Mouse (Mus musculus) liver, embryonic 14.5 days (tissue): ENCODE data around the gene Tfeb. TPM values are rescaled to one million over a fixed set of nuclear protein-coding genes. Genes with fewer than 3 reads are reported as not detected.

ENCODE experiments used
- ATAC-seq: fragments of 200-750 bp; cut with Nextera tagmentation; 2 replicates; pipeline ENCODE4 v1.8.0; 2017; ENCODE audit warnings: moderate number of reproducible peaks, mild to moderate bottlenecking, moderate library complexity; ENCODE audit not compliant: insufficient read depth
- DNase-seq, 3 experiments: peaks; one replicate each; pipeline ENCODE4 v3.0.0-alpha.2; 2012 to 2013; ENCODE audit warnings: low read depth in 3 of 3, low spot score in 3 of 3
- H3K27ac ChIP-seq: fragments of 300-500 bp; sonication (generic); 2 replicates; pipeline ENCODE4 v1.5.1; 2014; ENCODE audit warnings: moderate library complexity, mild to moderate bottlenecking, control low read depth, inconsistent platforms
- H3K27me3 ChIP-seq: fragments of 300-500 bp; sonication (generic); 2 replicates; pipeline ENCODE4 v1.6.1; 2014; ENCODE audit warnings: mild to moderate bottlenecking, low read length, moderate library complexity; ENCODE audit not compliant: control insufficient read depth, insufficient read depth
- H3K36me3 ChIP-seq: fragments of 300-500 bp; sonication (generic); replicated peaks from 2 replicates; pipeline ENCODE4 v1.6.1; 2014; ENCODE audit warnings: low read depth; ENCODE audit not compliant: control insufficient read depth, insufficient read depth
- H3K4me1 ChIP-seq, 2 experiments: fragments of 200-500 bp in 1 of 2; fragments of 300-500 bp in 1 of 2; sonication (generic) in 1 of 2; replicated peaks; 2 replicates each; pipeline ENCODE4 v1.6.1; 2012 to 2014; ENCODE audit warnings: antibody characterized with exemption in 1 of 2, inconsistent platforms in 1 of 2, low read length in 1 of 2; ENCODE audit not compliant: control insufficient read depth in 2 of 2, insufficient read depth in 2 of 2
- H3K4me2 ChIP-seq: fragments of 300-500 bp; sonication (generic); 2 replicates; pipeline ENCODE4 v1.6.1; 2014; ENCODE audit warnings: low read depth, mild to moderate bottlenecking, control low read depth, moderate library complexity
- H3K4me3 ChIP-seq, 2 experiments: fragments of 200-500 bp in 1 of 2; fragments of 300-500 bp in 1 of 2; sonication (generic) in 1 of 2; 2 replicates each; pipeline ENCODE4 v1.5.1; 2012 to 2014; ENCODE audit warnings: low read depth in 2 of 2, low read length in 2 of 2, mild to moderate bottlenecking in 2 of 2, control low read depth in 1 of 2, inconsistent platforms in 1 of 2, moderate library complexity in 1 of 2; ENCODE audit not compliant: insufficient read depth in 1 of 2
- H3K9ac ChIP-seq: fragments of 300-500 bp; sonication (generic); replicated peaks from 2 replicates; pipeline ENCODE4 v1.6.1; 2014; ENCODE audit warnings: mild to moderate bottlenecking, control low read depth, moderate library complexity
- H3K9me3 ChIP-seq: fragments of 300-500 bp; sonication (generic); 2 replicates; pipeline ENCODE4 v1.6.1; 2016; ENCODE audit warnings: low read length, mixed read lengths; ENCODE audit not compliant: control insufficient read depth
- CTCF ChIP-seq: IDR thresholded peaks from 2 replicates; pipeline ENCODE4 v1.5.1; 2016; ENCODE audit warnings: antibody characterized with exemption, low read depth, control low read depth
- EP300 ChIP-seq: IDR thresholded peaks from 2 replicates; pipeline ENCODE4 v1.6.1; 2016; ENCODE audit warnings: antibody characterized with exemption, low read depth
- WGBS: fragments of 180-500 bp; shearing (Covaris S2); extraction: QIAGEN DNeasy Blood & Tissue Kit; methylation state at CpG from one replicate; pipeline ENCODE4 v1.1.7; 2014; ENCODE audit not compliant: insufficient replicate concordance; 5-methylcytosine and 5-hydroxymethylcytosine counted together
- polyA plus RNA-seq, 2 experiments: library from polyadenylated mRNA; depleted of rRNA in 1 of 2; stranded (reverse) in 1 of 2; unstranded in 1 of 2; fragments of >200 nt; fragmentation: Nextera tagmentation in 1 of 2; extraction: Ambion mirVana in 1 of 2; gene quantifications; 2 replicates each; pipeline versions ENCODE4 v1.2.1 to v1.2.3; 2012 to 2014

The Tfeb gene
- polyA plus RNA-seq, 2 experiments = 2.4 to 3.2 TPM

DNA sequence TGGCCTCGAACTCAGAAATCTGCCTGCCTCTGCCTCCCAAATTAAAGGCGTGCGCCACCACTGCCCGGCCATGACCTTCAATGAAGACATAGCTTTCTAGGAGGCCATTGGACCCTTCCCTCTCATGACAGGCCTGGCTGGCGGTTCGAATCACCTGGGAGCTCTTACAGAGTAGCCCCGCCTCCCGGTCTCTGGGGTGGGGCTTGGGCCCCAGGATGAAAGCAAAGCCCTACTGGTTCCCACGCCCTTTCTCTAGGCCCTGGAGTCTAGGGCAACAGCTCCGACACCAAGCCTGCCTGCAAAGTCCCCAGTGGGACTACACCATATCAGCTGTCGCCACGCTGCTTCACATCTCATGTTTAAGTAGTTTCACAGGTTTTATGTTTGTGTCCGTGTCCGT lies 7.3 kb downstream of the Tfeb start:
- 78% methylated on average over 14 of the region's 14 CpGs for WGBS
- peaks cover 10 to 16% of the 10 kb centered on the region in 2 experiments for H3K4me1 ChIP-seq

GRCm38 (mm10) chr17:47744746-47745368 lies 8.0 kb downstream of the Tfeb start:
- ATAC-seq = no peak
- Histone ChIP-seq H3K4me1 (peaks cover 13 to 19% of the 10 kb centered on the region in 2 experiments), H3K27ac (no peak overlapping the region), H3K27me3 (no peaks in the 10 kb centered on the region), H3K4me3 (no peak overlapping the region), H3K36me3 (no peaks in the 10 kb centered on the region), H3K9me3 (no peaks in the 10 kb centered on the region), H3K9ac (no peak overlapping the region), H3K4me2 (no peak overlapping the region)
- DNase-seq = no peak
- 80% methylated on average over 10 of the region's 10 CpGs for WGBS
- TF ChIP-seq EP300 (no peak), CTCF (peak; percentile 64)

More for the DNA sequence above, 7.3 kb downstream of the Tfeb start:
- no peaks in the 10 kb centered on the region; the same call in 1 of the 2 replicates for H3K27me3 ChIP-seq
- no peak overlapping the region for H3K4me2 ChIP-seq
- DNase-seq (no peak), ATAC-seq (no peak)
- no peak for TF ChIP-seq CTCF
- no peak for TF ChIP-seq EP300
- H3K4me3 ChIP-seq = no peak overlapping the region
- no peaks in the 10 kb centered on the region for H3K9me3 ChIP-seq
- H3K27ac ChIP-seq = no peak overlapping the region
- no peaks in the 10 kb centered on the region for H3K36me3 ChIP-seq
- H3K9ac ChIP-seq = no peak overlapping the region

- WGBS = 68% methylated on average over 14 of the region's 14 CpGs
- no peak overlapping the region for H3K27ac ChIP-seq
- no peak overlapping the region for H3K9ac ChIP-seq
- H3K4me2 ChIP-seq = no peak overlapping the region
- ATAC-seq = no peak
- H3K9me3 ChIP-seq = peaks cover 2% of the 10 kb centered on the region; the same call in 1 of the 2 replicates
- H3K36me3 ChIP-seq = no peaks in the 10 kb centered on the region
- no peak for TF ChIP-seq CTCF
- TF ChIP-seq EP300 = no peak
- peaks cover 14 to 30% of the 10 kb centered on the region in 2 experiments for H3K4me1 ChIP-seq
- no peak overlapping the region for H3K4me3 ChIP-seq
- H3K27me3 ChIP-seq = no peaks in the 10 kb centered on the region
- DNase-seq = no peak
Observed at GRCm38 (mm10) chr17:47748791-47749553, 12.1 kb downstream of the Tfeb start.

GRCm38 (mm10) chr17:47749626-47750025 lies 12.8 kb downstream of the Tfeb start:
- TF ChIP-seq EP300 (no peak), CTCF (no peak)
- H3K27me3 ChIP-seq = no peaks in the 10 kb centered on the region
- DNase-seq (no peak), ATAC-seq (peak; percentile 56; the same call in 1 of the 2 replicates)
- H3K4me2 ChIP-seq = no peak overlapping the region
- no peaks in the 10 kb centered on the region for H3K36me3 ChIP-seq
- H3K27ac ChIP-seq = no peak overlapping the region
- peaks cover 2% of the 10 kb centered on the region; the same call in 1 of the 2 replicates for H3K9me3 ChIP-seq
- peak overlapping the region; percentile 7; the same call in 1 of the 2 replicates for H3K9ac ChIP-seq
- WGBS = 45% methylated on average over 3 of the region's 3 CpGs
- H3K4me3 ChIP-seq = no peak overlapping the region
- peaks cover 15 to 35% of the 10 kb centered on the region in 2 experiments for H3K4me1 ChIP-seq

DNA sequence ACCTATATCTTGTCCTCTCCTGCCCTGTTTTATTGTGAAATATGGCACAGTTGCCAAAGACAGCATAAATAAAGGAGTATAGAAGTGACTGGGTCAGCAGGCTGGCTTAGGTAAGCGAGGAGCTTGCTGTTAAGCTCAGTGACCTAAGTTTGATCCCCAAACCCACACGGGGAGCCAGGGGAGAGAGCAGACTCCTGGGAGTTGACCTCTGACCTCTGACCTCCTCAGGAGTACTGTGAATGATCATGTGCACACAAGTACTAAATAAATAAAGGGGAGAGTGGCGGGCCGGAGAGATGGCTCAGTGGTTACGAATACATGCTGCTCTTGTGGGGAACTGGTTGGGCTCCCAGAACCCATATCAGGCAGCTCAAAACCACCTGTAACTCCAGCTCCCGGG lies 13.3 kb downstream of the Tfeb start:
- DNase-seq = no peak
- ATAC-seq = no peak
- Histone ChIP-seq H3K9ac (no peak overlapping the region), H3K4me1 (peaks cover 15 to 38% of the 10 kb centered on the region in 2 experiments), H3K27me3 (no peaks in the 10 kb centered on the region), H3K4me2 (no peak overlapping the region), H3K9me3 (peaks cover 2% of the 10 kb centered on the region; the same call in 1 of the 2 replicates), H3K4me3 (no peak overlapping the region), H3K36me3 (no peaks in the 10 kb centered on the region), H3K27ac (no peak overlapping the region)
- TF ChIP-seq EP300 (no peak), CTCF (no peak)
- WGBS = 67% methylated on average over 6 of the region's 6 CpGs
